ENCODE assay signal across 8 mouse cellular contexts in the genomic region with DNA sequence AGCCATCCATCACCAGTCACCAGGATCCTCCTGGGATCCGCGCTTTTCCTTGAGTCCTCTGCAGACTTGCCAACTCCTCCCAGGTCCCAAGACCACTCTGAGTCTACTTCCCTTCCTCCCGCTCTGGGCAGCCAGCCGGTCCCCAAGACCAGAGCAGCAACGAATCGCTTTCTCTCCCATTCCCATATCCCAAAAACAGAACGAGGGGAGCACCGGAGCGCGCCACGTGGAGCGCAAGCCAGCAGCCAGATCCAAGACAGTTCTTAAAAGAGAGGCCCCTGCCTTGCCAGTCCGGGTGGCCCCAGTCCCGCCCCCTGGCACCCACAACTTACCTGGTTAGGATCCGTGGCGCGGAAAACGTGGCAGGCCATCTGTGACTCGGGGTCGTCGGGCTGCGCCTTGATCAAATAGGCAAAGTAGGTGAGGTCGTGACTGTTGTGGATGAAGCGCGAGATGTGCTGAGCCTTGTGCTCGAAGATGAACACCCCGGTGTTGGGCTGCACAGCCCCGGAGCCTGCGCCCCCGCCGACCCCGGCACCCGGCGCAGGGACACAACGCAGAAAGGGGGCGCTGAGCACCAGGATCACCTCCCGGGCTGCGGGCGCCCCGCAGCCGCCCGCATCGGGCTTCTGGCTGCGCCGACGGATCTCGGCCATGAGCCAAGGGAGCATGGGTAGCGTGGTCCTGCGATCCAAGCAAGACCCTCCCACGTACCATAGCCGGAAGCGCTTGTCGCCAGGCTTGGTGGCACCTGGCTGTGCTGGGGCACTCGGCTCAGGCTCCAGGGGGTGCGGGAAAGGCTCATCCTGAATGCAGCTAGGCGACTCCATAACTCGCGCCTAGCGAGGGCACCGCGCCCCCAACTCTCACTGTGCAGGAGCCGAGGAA. TPM values are rescaled to one million over a fixed set of nuclear protein-coding genes. Genes with fewer than 3 reads are reported as not detected.
DNase-seq lines count a peak whose midpoint lies in the region; ATAC-seq and TF ChIP-seq lines count a peak whose summit lies in the region.

No protein-coding gene starts in this region.

- H3K4me1 ChIP-seq in forebrain, embryonic 15.5 days, result peaks cover 6% of the 10 kb centered on the region

- intact Hi-C loops in heart, postnatal 14 days (cut with DNase I), result loop anchor here (1.0 to 5.0 kb wide), 2 partner anchors 91 to 146 kb away; no protein-coding TSS in a partner anchor

- CTCF ChIA-PET in Patski (lab: Charles Lee), result interaction anchor here (1.0 to 1.7 kb wide), 9 partner anchors 28 to 147 kb away, joined by 3 to 17 read pairs (median 5); no protein-coding TSS in a partner anchor

- peaks cover 50% of the 10 kb centered on the region; the same call in 1 of the 2 replicates for H3K79me2 ChIP-seq in macrophage (ENCODE audit: inconsistent target)

- no peak for DNase-seq in Patski (ENCODE audit: low read depth, low spot score)
- DNase-seq in cerebellum, adult 11 months, result peak; percentile 40
- DNase-seq in heart, postnatal 14 days, result peak; percentile 29 to 41
- peak; percentile 10 to 47 for DNase-seq in layer of hippocampus, postnatal 14 days (ENCODE audit: low spot score in 2 of 2)
- peak; percentile 15 for DNase-seq in right cerebral cortex, adult 18-20 months
- DNase-seq in c-Kit-positive CD71-positive TER-119-positive erythroid progenitor cells, embryonic 14.5 days (ENCODE audit: low spot score), result no peak

- WGBS in forebrain, embryonic 15.5 days, result under 1% methylated on average over 62 of the region's 62 CpGs
- WGBS in macrophage (ENCODE audit: missing documents), result 2% methylated on average over 55 of the region's 62 CpGs

- peak; percentile 17 for ATAC-seq in Patski
- ATAC-seq in forebrain, embryonic 15.5 days (replicated peaks), result peak; percentile 66

- H3K36me3 ChIP-seq in forebrain, embryonic 15.5 days, result no peaks in the 10 kb centered on the region
- H3K36me3 ChIP-seq in macrophage (ENCODE audit: inconsistent target), result no peaks in the 10 kb centered on the region

- POLR2A ChIA-PET in Patski (lab: Charles Lee), result no interaction called here

- in situ Hi-C loops in Patski (cut with MboI; ENCODE audit: low pct_unique_long_range_greater_than_20kb), result loop anchor here (5.0 kb wide), 1 partner anchor 91 kb away; no protein-coding TSS in a partner anchor

- no peak for TF ChIP-seq CTCF in Patski (IDR thresholded peaks at IDR 0.05)

- peak overlapping the region; percentile 65 for H3K9ac ChIP-seq in forebrain, embryonic 15.5 days (replicated peaks)

- H3K4me3 ChIP-seq in forebrain, embryonic 15.5 days, result peak overlapping the region; percentile 67
- peak overlapping the region; percentile 57 for H3K4me3 ChIP-seq in macrophage (ENCODE audit: inconsistent target)

- peak overlapping the region; percentile 54 for H3K27ac ChIP-seq in forebrain, embryonic 15.5 days (replicated peaks)
- no peak overlapping the region for H3K27ac ChIP-seq in macrophage

- no peaks in the 10 kb centered on the region for H3K9me3 ChIP-seq in forebrain, embryonic 15.5 days

- H3K4me2 ChIP-seq in forebrain, embryonic 15.5 days (replicated peaks), result peak overlapping the region; percentile 97

- no peaks in the 10 kb centered on the region for H3K27me3 ChIP-seq in Patski
- H3K27me3 ChIP-seq in forebrain, embryonic 15.5 days, result no peaks in the 10 kb centered on the region

RNA-seq across cellular contexts. Expression of gene Tbc1d4, which starts 1.1 kb away (rescaled TPM):
- polyA plus RNA-seq in Patski (2021) (11.8 TPM), macrophage (2018) (24.4 to 64.0 TPM (median 53.8 TPM) in 3 replicates)
- 9.1 and 9.2 TPM in 2 replicates for polyA plus RNA-seq in forebrain, embryonic 15.5 days (2015; fragmentation: Nextera tagmentation; extraction: Ambion mirVana)
- total RNA-seq in heart, postnatal 14 days (2021), result 10 to 100 TPM; 43.4 to 47.7 TPM
- total RNA-seq in layer of hippocampus, postnatal 14 days (2021), result 10 to 100 TPM in 1 of 2 experiments, 1 to 10 TPM in 1; 8.8 to 12.0 TPM
- total RNA-seq in macrophage (2018; cell fraction: chromatin; rRNA removed), result 100 to 1,000 TPM in 21 of 26 experiments, 10 to 100 TPM in 5; 31.8 to 306 (median 175) TPM
- 10 to 100 TPM; 23.9 to 91.8 (median 57.2) TPM for total RNA-seq in macrophage (2018; cell fraction: cytosol; rRNA removed)
- total RNA-seq in macrophage (2018; cell fraction: nucleus; rRNA removed), result 100 to 1,000 TPM in 16 of 26 experiments, 10 to 100 TPM in 10; 30.6 to 244 (median 116) TPM

RNA-seq across cellular contexts. Expression of gene Commd6, which starts 32.6 kb away (rescaled TPM):
- polyA plus RNA-seq in Patski (2021), result 60.6 TPM
- polyA plus RNA-seq in forebrain, embryonic 15.5 days (2015; fragmentation: Nextera tagmentation; extraction: Ambion mirVana), result 101 and 103 TPM in 2 replicates
- 10 to 100 TPM; 26.0 to 29.4 TPM for total RNA-seq in heart, postnatal 14 days (2021)
- 10 to 100 TPM; 56.3 to 57.5 TPM for total RNA-seq in layer of hippocampus, postnatal 14 days (2021)
- total RNA-seq in macrophage (2018; cell fraction: chromatin; rRNA removed), result 10 to 100 TPM in 11 of 26 experiments, 1 to 10 TPM in 15; 2.6 to 21.3 (median 8.9) TPM
- total RNA-seq in macrophage (2018; cell fraction: cytosol; rRNA removed), result 10 to 100 TPM; 31.7 to 55.6 (median 43.0) TPM
- 10 to 100 TPM in 20 of 26 experiments, 1 to 10 TPM in 6; 4.7 to 27.0 (median 12.8) TPM for total RNA-seq in macrophage (2018; cell fraction: nucleus; rRNA removed)
- polyA plus RNA-seq in macrophage (2018), result 40.0 to 53.5 TPM (median 44.4 TPM) in 3 replicates

RNA-seq across cellular contexts. Expression of gene Uchl3, which starts 45.9 kb away (rescaled TPM):
- polyA plus RNA-seq in Patski (2021) (53.0 TPM), macrophage (2018) (19.8 to 50.9 TPM (median 43.5 TPM) in 3 replicates)
- polyA plus RNA-seq in forebrain, embryonic 15.5 days (2015; fragmentation: Nextera tagmentation; extraction: Ambion mirVana), result 222 and 223 TPM in 2 replicates
- 10 to 100 TPM; 23.6 to 26.7 TPM for total RNA-seq in heart, postnatal 14 days (2021)
- 10 to 100 TPM; 61.7 to 64.5 TPM for total RNA-seq in layer of hippocampus, postnatal 14 days (2021)
- total RNA-seq in macrophage (2018; cell fraction: chromatin; rRNA removed), result 10 to 100 TPM in 7 of 26 experiments, 1 to 10 TPM in 17, under 1 TPM in 2; 0.68 to 19.2 (median 7.5) TPM
- total RNA-seq in macrophage (2018; cell fraction: cytosol; rRNA removed), result 10 to 100 TPM; 14.8 to 30.2 (median 19.8) TPM
- 10 to 100 TPM in 8 of 26 experiments, 1 to 10 TPM in 18; 1.5 to 24.0 (median 5.2) TPM for total RNA-seq in macrophage (2018; cell fraction: nucleus; rRNA removed)

Comparison
In these comparisons a context has a peak if more than half of its experiments do, and no peak if none do; other contexts are left out.
1. DNase-seq: peak in cerebellum, adult 11 months (single experiment), heart, postnatal 14 days (2 of 2), layer of hippocampus, postnatal 14 days (2 of 2) and right cerebral cortex, adult 18-20 months (single experiment); none in Patski (single experiment) and c-Kit-positive CD71-positive TER-119-positive erythroid progenitor cells, embryonic 14.5 days (single experiment).